Mouse (Mus musculus) hematopoietic stem cell, adult 5-6 weeks (primary cell): ENCODE data around the gene Enpp7. TPM values are rescaled to one million over a fixed set of nuclear protein-coding genes. Genes with fewer than 3 reads are reported as not detected.

ENCODE experiments used
- ATAC-seq, 2 experiments: fragments of 125-278 bp in 1 of 2; replicated peaks in 1 of 2; 2 replicates each; pipeline ENCODE4 v1.8.0; 2016 to 2017; ENCODE audit warnings: inconsistent platforms in 2 of 2, mild to moderate bottlenecking in 2 of 2, moderate number of reproducible peaks in 2 of 2, low read depth in 1 of 2, moderate TSS enrichment in 1 of 2; ENCODE audit not compliant: low FRiP score in 2 of 2, poor library complexity in 2 of 2, severe bottlenecking in 2 of 2, insufficient read depth in 1 of 2, low TSS enrichment in 1 of 2
- total RNA-seq: library from RNA; stranded (forward); fragments of 172-1452, 232-1000 nt; gene quantifications from 2 replicates; pipeline ENCODE4 v1.2.3, GENCODE M21; 2017

Gene Enpp7
- total RNA-seq, 1 experiment from 2014 or later, result not detected

DNA sequence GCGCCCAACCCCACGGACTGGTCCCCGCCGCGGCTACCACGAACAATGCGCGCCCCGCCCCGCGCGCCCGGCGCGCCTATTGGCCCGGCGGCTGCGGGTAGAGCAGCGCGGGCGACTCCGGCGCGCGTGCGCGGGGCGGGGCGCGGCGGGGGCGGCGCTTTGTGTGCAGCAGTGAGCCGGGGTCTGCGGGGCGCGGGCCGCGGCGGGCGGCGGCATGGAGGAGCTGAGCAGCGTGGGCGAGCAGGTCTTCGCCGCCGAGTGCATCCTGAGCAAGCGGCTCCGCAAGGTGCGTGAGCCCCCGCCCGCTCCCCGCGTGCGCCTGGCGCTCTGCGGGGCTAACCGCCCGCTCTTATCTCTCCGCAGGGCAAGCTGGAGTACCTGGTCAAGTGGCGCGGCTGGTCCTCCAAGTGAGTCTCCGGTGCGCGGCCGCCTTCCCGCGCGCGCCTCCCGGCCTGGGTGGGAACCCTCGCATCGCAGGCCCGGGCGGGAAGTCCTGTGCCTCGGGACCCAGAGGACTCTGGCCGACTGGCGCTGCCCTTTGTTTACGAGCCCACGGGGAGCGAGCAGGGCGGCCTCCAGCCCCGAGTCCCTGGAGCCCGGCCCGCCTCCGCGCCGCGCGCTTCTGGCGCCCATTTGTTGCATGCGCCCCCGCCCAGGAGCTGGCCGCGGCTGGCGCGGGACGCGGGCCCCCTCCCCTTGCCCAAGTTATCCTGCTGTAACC lies 35.1 kb downstream of the Enpp7 start, which contains the start of gene Cbx2:
Gene Cbx2, plus strand, starts transcription at position 68 of the 721 bp plus-strand sequence.
- ATAC-seq, result peak; percentile 35 to 51; a peak in 2 of 4 replicates

DNA sequence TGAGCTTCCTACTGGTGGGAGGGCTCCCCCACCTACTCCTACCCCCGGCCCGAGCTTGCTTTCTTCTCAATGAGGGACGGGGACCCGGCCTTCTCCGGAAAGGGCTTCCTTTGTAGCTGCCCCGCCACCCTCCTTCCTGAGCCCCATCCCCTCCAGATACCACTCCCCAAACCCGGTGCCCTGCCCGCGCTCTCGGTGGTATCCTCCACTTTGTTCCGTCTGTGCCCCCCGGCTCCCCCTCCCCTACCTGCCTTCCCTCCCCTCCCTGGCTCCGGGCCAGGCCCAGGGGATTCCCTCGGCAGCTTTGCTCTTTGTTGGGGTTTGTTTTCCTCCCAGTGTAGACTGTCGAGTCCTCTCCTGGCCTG lies 35.6 kb downstream of the Enpp7 start:
- ATAC-seq, result no peak

DNA sequence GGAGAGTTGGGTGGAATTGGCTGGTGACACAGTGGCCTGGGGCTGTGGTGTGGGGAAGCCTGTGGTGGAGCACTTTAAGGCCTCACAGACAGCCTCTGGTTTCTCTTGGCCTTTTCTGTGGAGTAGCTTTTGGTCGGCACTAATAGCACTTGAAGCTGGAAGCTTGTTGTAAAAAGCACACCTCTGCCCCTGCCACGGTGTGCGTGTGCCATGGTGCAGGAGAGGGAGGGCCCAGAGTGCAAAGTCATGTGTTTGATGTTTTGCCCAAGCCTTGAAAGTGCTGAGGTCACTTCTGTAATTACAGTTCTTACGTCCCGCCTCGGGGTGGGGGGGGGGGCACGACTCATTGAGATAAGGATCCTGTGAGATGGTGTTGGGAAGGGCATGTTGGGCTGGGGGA lies 36.3 kb downstream of the Enpp7 start:
- ATAC-seq, result 0 out of 4 replicates have a peak, but pooled peaks have one; percentile 13 to 45

- no peak for ATAC-seq
Measured at GRCm38 (mm10) chr11:119026203-119026602, 38.2 kb downstream of the Enpp7 start.

GRCm38 (mm10) chr11:119033874-119034558 lies 46.0 kb downstream of the Enpp7 start:
- ATAC-seq, result peak; percentile 66 to 74

DNA sequence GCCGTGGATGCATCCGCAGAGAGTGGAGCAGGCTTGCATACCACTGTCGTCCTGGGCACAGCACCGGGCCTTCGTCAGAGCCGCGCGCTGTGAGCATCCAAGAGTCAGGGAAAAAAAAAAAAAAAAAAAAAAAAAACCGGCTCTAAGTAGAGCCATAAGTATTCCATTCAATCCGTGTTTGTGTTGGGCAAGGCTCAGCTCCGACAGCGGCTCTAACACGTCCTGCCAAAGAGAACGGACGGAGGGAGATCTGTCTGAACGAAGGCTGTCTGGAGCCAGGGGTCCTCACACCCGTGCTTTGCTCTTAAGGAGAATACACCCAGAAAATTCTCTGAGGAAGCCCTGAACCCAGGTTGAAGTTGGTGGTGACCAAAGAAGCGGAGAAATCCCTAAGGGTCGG lies 46.6 kb downstream of the Enpp7 start:
- no peak for ATAC-seq

DNA sequence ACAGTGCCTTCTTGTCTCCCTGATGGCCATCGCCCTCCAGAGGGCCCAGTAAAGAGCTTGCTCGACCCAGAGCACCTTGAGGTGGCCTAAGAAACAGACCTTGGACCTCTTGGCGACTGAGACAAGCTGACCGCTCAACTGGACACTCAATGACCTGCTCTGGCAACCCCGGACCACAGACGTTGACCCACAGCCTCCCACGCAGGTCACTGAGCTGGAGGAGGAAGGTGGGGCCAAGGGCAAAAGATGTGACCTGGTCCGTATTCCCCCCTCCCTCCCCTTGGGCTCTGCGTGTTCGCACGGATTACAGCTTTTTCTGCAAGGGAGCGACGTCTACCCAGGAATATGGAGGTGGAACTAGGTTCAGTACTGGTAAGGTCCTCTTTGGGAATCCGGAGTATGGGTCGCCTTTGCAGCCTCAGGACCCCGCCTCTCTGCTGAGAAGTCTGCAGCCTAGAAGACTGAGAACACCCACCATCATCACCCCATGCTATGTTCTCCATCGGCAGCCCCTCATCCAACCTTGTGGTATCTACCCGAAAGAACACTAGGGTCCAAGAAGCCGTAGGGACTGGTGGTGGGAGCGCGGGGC lies 47.2 kb downstream of the Enpp7 start:
- ATAC-seq, result no peak

DNA sequence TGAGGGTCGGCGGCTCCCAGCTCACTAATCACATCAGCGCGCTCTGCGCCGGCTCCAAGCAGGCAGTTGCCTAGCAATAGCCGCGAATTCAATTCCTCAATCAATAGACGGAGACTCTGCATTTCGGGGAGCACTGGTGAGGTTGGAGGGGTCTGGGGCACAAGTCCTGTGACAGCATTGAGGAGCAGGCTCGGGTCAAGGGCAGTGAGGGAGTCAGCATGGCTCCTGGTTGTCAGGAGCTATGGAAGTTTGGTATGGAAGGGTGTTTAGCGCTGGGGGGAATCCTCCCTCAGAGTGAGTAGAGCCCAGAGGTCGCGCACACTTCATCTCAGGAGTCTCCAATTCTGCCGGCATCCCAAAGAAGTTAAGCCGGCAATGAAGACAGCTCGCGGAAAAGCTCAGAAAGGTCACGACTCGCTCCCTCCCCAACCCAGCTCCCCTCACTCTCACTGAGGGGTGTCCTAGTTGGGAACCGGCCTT lies 47.7 kb downstream of the Enpp7 start:
- ATAC-seq, result no peak

- no peak for ATAC-seq
Measured at GRCm38 (mm10) chr11:119036447-119036846, 48.5 kb downstream of the Enpp7 start.

DNA sequence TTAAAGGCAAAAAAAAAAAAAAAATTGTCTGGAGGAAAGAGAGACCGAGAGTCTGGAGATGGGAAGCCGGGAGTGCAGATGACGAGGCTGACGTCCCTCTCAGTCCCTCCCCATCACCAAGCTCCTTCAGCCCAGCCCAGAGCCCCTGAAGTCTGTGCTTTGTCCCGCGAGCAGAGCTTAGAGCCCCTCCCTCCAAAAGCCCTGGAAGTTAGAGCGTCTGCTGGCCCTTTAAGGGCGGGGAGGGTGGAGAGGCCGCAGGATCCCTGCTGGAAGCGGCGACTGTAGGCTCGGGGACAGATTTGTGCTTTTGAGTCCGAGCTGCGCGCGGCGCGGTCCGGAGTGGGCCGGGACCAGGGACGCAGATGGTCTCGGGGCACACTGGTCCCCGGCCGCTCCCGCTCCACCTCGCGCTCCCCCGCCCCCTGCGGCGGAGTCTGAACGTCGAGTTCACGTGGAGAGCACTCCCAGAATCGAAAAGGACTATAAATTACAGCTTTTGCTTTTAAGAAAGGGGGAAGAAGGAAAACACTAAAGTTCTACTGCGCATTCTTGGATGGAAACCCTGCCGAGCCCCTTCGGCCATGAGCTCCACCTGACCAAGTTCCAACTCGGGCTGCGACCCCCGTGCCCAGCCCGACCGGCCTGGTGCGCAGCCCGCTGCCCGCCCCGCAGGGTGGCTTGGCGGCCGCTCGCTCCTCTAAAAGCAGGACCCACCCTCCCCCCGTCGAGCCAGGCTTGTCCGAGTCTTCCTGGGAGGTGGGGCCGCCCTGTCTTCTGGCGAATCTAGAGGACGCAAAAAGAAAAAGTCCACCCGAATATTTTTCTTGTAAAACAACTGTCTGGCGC lies 49.2 kb downstream of the Enpp7 start:
- no peak for ATAC-seq

- ATAC-seq, result no peak
Measured at GRCm38 (mm10) chr11:119037780-119038401, 49.9 kb downstream of the Enpp7 start.

DNA sequence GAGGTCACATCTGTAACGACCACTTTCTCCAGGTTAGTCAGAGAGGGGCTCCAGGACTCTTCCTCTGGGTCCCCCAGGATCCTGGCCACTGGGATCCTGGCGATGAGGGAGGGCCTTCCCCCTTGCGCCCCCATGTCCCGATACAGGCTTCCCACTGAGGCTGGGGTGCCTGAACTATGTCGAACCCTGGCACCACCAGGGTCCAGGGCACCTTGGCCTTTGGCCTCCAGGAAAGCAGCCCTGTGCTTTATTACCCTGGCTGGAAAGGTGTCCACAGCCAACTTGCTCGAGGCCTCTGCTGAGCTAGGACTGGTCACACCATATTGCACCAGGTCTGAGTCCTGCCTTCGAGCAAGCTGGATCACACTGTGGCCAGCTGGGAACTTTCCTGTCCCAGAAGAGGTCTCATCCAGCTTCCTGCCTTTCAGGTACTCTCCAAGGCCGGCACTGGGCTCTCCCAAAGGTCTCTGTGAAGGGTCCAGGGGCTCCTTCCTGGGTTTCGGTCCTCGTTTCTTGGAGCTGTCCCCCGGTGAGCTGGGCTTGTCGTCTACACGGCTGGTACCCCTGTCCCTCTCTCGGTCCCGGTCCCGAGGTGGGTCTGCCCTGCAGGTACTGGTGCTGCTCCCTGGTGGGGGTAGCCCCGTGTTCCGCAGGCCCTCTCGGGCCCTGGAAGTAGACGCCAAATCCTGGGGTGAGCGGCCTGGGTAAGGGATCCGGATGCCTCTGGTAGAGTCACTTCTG lies 50.9 kb downstream of the Enpp7 start:
- no peak for ATAC-seq

DNA sequence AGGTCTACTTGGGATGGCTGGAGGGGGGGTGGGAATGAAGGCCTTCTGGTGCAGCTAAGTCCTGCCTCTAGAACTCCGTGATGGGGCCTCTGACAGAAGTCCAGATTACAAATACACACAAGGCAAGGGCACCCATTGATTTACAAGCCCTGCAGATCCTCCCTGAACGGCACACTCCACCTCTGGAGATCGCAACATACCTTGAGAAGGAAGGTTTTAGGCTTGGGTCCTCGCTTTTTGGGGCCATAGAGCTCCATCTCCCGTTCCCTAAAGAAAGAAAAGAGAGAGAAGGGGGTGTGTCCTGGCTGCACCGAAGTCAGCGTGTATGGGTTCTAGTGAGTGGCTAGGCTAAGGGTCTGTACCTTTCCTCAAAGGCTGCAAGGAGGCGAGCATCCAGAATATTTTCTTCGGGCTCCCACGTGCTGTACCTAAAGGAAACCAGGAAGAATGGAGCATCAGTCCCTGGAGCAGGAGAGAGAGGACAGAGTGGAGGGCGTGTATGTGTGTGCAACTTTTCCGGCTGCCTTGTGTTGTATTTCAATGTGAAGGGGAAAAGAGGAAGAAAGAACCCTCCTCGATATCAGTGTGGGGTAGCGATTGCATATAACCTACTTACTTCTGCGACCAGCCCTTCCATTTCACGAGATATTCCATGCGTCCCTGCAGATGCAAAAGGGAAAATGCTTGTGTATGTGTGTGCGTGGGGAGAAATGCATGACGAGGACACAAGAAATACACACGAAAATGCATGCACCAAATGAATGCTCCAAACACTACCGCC lies 51.9 kb downstream of the Enpp7 start:
- no peak for ATAC-seq

DNA sequence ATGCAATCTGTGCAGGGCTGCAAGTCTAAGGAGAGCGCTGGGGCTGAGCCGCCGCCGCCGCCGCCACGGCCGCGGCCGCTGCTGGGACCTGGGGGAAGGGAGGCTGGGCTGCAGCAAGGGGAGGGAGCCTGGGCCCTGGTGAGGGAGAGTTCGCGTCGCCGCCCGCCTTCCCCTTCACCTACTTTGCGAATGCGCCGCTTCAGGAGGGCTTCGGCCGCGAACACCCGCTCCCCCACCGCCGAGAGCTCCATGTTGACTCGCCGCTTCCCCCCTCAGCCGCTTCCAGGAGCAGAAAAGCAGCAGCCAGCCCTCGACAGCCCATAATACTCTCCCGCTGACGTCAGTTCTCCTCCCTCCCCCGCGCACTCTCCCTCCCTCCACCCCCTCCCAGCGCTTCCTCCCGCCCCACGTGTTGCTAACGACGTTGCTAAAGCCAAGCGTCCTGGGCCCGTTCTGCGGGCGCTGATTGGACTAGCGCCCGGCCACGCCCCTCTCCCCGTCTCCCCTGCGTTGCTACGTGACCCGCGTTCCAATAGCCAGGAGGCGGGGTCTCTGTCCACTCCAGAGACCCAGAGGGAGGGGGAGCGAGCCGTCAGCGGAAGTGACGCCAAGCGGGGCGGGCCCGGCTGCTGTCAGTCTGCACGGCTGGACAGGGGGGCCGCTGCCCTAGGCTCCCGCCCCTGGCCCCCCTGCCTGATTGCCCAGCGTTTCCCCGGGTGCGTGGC lies 52.8 kb downstream of the Enpp7 start, which contains the start of gene Cbx8:
Gene Cbx8, minus strand, starts transcription at position 370 of the 725 bp plus-strand sequence.
- peak; percentile 88 to 90 for ATAC-seq

- ATAC-seq, result no peak; a peak in 1 of 4 replicates
Measured at GRCm38 (mm10) chr11:119041325-119041716, 53.3 kb downstream of the Enpp7 start.
